Mouse (Mus musculus): ENCODE data around the gene Snn. TPM values are rescaled to one million over a fixed set of nuclear protein-coding genes. Genes with fewer than 3 reads are reported as not detected.
"Not testable (repeated sequence)": the region's sequence is repeated elsewhere in the genome, so short reads cannot be mapped to it uniquely, and the experiment has no call there.

Gene Snn
- polyA plus RNA-seq (2015; fragmentation: Nextera tagmentation; extraction: Ambion mirVana): 31.0 and 32.9 TPM in 2 replicates

GRCm38 (mm10) chr16:11060645-11061044, at the start of gene Snn:
Snn (plus strand) TSS chr16:11060945.
- TF ChIP-seq CTCF (IDR thresholded peaks at IDR 0.05; ENCODE audit: low read depth): no peak
- ATAC-seq (replicated peaks; ENCODE audit: low FRiP score, low read depth) (no peak), DNase-seq (ENCODE audit: low spot score) (no peak)
- Histone ChIP-seq H3K27ac (no peak within 1 kb of the TSS), H3K4me2 (ENCODE audit: low read length) (no peak within 1 kb of the TSS), H3K9me3 (replicated peaks; ENCODE audit: low read length) (no peaks in the 10 kb centered on the region), H3K4me3 (replicated peaks; ENCODE audit: low read depth, low read length) (no peak within 1 kb of the TSS), H3K36me3 (ENCODE audit: insufficient read depth, low read length) (no peaks in the 10 kb centered on the region), H3K9ac (ENCODE audit: low read depth, low read length) (no peak within 1 kb of the TSS), H3K4me1 (replicated peaks; ENCODE audit: insufficient read depth, low read length) (peaks cover 9% of the 10 kb centered on the region), H3K27me3 (ENCODE audit: insufficient read depth, low read length) (no peaks in the 10 kb centered on the region)
- WGBS: 86% methylated on average over 4 of the region's 4 CpGs

- ATAC-seq (replicated peaks; ENCODE audit: low FRiP score, low read depth): no peak
- no peak for DNase-seq (ENCODE audit: low spot score)
- 76% methylated on average over 2 of the region's 2 CpGs for WGBS
- Histone ChIP-seq H3K9ac (ENCODE audit: low read depth, low read length) (no peak overlapping the region), H3K27me3 (ENCODE audit: insufficient read depth, low read length) (no peaks in the 10 kb centered on the region), H3K4me2 (ENCODE audit: low read length) (no peak overlapping the region), H3K4me1 (replicated peaks; ENCODE audit: insufficient read depth, low read length) (peaks cover 25% of the 10 kb centered on the region), H3K27ac (no peak overlapping the region), H3K36me3 (ENCODE audit: insufficient read depth, low read length) (no peaks in the 10 kb centered on the region), H3K9me3 (replicated peaks; ENCODE audit: low read length) (no peaks in the 10 kb centered on the region), H3K4me3 (replicated peaks; ENCODE audit: low read depth, low read length) (no peak overlapping the region)
- TF ChIP-seq CTCF (IDR thresholded peaks at IDR 0.05; ENCODE audit: low read depth): no peak
These were observed 49.5 kb upstream of the Snn start for GRCm38 (mm10) chr16:11011206-11011605.

GRCm38 (mm10) chr16:11011939-11012338, 48.8 kb upstream of the Snn start:
- 95% methylated on average over 4 of the region's 4 CpGs for WGBS

DNA sequence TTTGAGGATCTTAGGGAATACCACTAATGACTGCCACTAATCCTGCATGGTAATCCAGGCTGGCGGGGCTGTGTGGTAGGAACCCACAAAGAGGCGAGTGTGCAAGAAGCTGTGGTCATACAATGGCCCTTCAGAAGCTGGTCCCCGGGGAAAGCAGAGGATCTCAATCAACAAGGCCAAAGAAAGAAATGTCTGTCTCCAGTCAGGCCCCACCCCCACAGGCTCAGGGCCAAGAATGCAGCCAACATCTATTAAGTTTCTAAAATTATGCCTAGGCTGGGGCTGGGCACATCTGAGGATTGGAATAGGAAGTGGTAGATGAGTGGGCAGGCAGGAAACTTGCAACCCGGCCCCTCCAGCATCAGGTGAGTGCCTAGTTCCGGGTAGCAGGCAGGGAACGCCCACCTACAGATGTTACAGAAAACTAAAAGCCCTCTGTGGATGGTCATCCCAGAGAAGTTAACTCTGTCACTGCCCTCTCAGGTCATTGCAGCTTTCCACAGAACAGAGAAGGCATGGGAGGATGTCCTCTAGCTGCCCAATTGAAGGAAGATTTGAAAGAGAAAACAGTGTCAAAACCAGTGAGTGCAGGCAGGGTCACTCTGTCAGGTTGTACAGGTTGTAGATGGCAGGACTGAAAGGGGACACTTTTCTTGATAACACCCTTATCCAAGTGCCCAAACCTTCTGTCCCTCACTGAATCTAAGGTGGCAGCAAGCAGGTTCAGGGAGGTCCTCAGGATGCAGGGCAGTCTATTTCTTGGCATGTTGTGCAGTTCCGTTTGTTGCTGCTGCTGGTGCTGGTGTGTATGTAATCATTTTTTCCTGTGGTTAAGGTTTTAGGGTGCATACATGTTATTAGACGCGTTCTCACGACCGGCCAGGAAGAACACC, 47.9 kb upstream of the Snn start:
- no peak overlapping the region for H3K9ac ChIP-seq (ENCODE audit: low read depth, low read length)
- no peaks in the 10 kb centered on the region for H3K9me3 ChIP-seq (replicated peaks; ENCODE audit: low read length)
- TF ChIP-seq CTCF (IDR thresholded peaks at IDR 0.05; ENCODE audit: low read depth): no peak
- H3K4me2 ChIP-seq (ENCODE audit: low read length): no peak overlapping the region
- 63% methylated on average over 11 of the region's 11 CpGs for WGBS
- no peak for ATAC-seq (replicated peaks; ENCODE audit: low FRiP score, low read depth)
- no peaks in the 10 kb centered on the region for H3K27me3 ChIP-seq (ENCODE audit: insufficient read depth, low read length)
- peak; percentile 34 for DNase-seq (ENCODE audit: low spot score)
- no peaks in the 10 kb centered on the region for H3K36me3 ChIP-seq (ENCODE audit: insufficient read depth, low read length)
- peaks cover 21% of the 10 kb centered on the region for H3K4me1 ChIP-seq (replicated peaks; ENCODE audit: insufficient read depth, low read length)
- H3K27ac ChIP-seq: 0 out of 2 replicates have a peak overlapping the region, but pooled peaks have one; percentile 13
- H3K4me3 ChIP-seq (replicated peaks; ENCODE audit: low read depth, low read length): no peak overlapping the region

More at GRCm38 (mm10) chr16:11011939-11012338, 48.8 kb upstream of the Snn start:
- peaks cover 25% of the 10 kb centered on the region for H3K4me1 ChIP-seq (replicated peaks; ENCODE audit: insufficient read depth, low read length)
- no peak for TF ChIP-seq CTCF (IDR thresholded peaks at IDR 0.05; ENCODE audit: low read depth)
- ATAC-seq (replicated peaks; ENCODE audit: low FRiP score, low read depth): no peak
- H3K27ac ChIP-seq: no peak overlapping the region
- no peak overlapping the region for H3K4me2 ChIP-seq (ENCODE audit: low read length)
- no peak overlapping the region for H3K4me3 ChIP-seq (replicated peaks; ENCODE audit: low read depth, low read length)
- no peak overlapping the region for H3K9ac ChIP-seq (ENCODE audit: low read depth, low read length)
- DNase-seq (ENCODE audit: low spot score): no peak
- H3K9me3 ChIP-seq (replicated peaks; ENCODE audit: low read length): no peaks in the 10 kb centered on the region
- H3K27me3 ChIP-seq (ENCODE audit: insufficient read depth, low read length): no peaks in the 10 kb centered on the region
- no peaks in the 10 kb centered on the region for H3K36me3 ChIP-seq (ENCODE audit: insufficient read depth, low read length)

DNA sequence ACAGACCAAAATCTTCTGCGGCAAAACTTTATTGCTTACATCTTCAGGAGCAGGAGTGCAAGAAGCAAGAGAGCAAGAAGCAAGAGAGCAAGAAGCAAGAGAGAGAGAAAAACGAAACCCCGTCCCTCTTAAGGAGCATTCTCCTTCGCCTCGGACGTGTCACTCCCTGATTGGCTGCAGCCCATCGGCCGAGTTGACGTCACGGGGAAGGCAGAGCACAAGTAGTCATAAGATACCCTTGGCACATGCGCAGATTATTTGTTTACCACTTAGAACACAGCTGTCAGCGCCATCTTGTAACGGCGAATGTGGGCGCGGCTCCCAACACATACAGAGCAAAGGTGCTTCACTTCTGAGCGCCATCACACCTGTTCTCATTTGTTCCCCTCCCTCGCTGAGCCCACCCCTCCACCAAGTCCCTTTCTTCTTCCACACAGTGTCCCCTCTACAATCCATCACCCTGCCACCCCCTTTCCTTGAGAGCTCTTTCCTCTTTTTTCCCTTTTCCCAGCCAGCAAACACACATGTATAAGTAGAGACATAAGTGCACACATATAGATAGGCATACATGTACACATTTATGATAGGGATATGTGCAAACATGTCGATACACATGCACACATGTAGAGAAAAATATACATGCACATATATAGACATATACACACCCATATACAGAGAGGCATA, 47.1 kb upstream of the Snn start:
- ATAC-seq (replicated peaks; ENCODE audit: low FRiP score, low read depth); H3K4me2 ChIP-seq (ENCODE audit: low read length); H3K27ac ChIP-seq; H3K36me3 ChIP-seq (ENCODE audit: insufficient read depth, low read length); H3K9me3 ChIP-seq (replicated peaks; ENCODE audit: low read length); H3K4me3 ChIP-seq (replicated peaks; ENCODE audit: low read depth, low read length); H3K9ac ChIP-seq (ENCODE audit: low read depth, low read length); H3K27me3 ChIP-seq (ENCODE audit: insufficient read depth, low read length); DNase-seq (ENCODE audit: low spot score): not testable (repeated sequence)
- WGBS: 91% methylated on average over 12 of the region's 19 CpGs
- peaks cover 18% of the 10 kb centered on the region for H3K4me1 ChIP-seq (replicated peaks; ENCODE audit: insufficient read depth, low read length)

- TF ChIP-seq CTCF (IDR thresholded peaks at IDR 0.05; ENCODE audit: low read depth): no peak
- ATAC-seq (replicated peaks; ENCODE audit: low FRiP score, low read depth) (no peak), DNase-seq (ENCODE audit: low spot score) (no peak)
- Histone ChIP-seq H3K4me3 (replicated peaks; ENCODE audit: low read depth, low read length) (no peak overlapping the region), H3K9ac (ENCODE audit: low read depth, low read length) (no peak overlapping the region), H3K4me2 (ENCODE audit: low read length) (no peak overlapping the region), H3K27me3 (ENCODE audit: insufficient read depth, low read length) (no peaks in the 10 kb centered on the region), H3K4me1 (replicated peaks; ENCODE audit: insufficient read depth, low read length) (peaks cover 10% of the 10 kb centered on the region; the same call in 1 of the 2 replicates), H3K9me3 (replicated peaks; ENCODE audit: low read length) (no peaks in the 10 kb centered on the region), H3K27ac (no peak overlapping the region), H3K36me3 (ENCODE audit: insufficient read depth, low read length) (no peaks in the 10 kb centered on the region)
- 77% methylated on average over 3 of the region's 3 CpGs for WGBS
These were observed 46.3 kb upstream of the Snn start for GRCm38 (mm10) chr16:11014407-11014806.
